Mouse (Mus musculus): ENCODE data around the gene Tfr2. TPM values are rescaled to one million over a fixed set of nuclear protein-coding genes. Genes with fewer than 3 reads are reported as not detected.
"Not testable (repeated sequence)": the region's sequence is repeated elsewhere in the genome, so short reads cannot be mapped to it uniquely, and the experiment has no call there.

The Tfr2 gene
- total RNA-seq, 4 experiments from 2014 or later: not detected

- no peak for DNase-seq (ENCODE audit: low spot score in 2 of 2)
Measured at GRCm38 (mm10) chr5:137583670-137584169, 14.1 kb downstream of the Tfr2 start.

- DNase-seq (ENCODE audit: low spot score in 2 of 2): peak in 1 of 2 experiments; percentile 41
Measured at GRCm38 (mm10) chr5:137584976-137585375, 15.3 kb downstream of the Tfr2 start.

GRCm38 (mm10) chr5:137590507-137590906 is 20.9 kb downstream of the Tfr2 start:
- no peak for DNase-seq (ENCODE audit: low spot score in 2 of 2)

- no peak for DNase-seq (ENCODE audit: low spot score in 2 of 2)
Measured at GRCm38 (mm10) chr5:137595921-137596320, 26.3 kb downstream of the Tfr2 start.

- no peak for DNase-seq (ENCODE audit: low spot score in 2 of 2)
Measured at GRCm38 (mm10) chr5:137596601-137597261, 27.1 kb downstream of the Tfr2 start.

GRCm38 (mm10) chr5:137597625-137598024 is 28.0 kb downstream of the Tfr2 start:
- DNase-seq (ENCODE audit: low spot score in 2 of 2): no peak

- DNase-seq (ENCODE audit: low spot score in 2 of 2): no peak
Measured at GRCm38 (mm10) chr5:137598100-137598826, 28.6 kb downstream of the Tfr2 start.

GRCm38 (mm10) chr5:137599600-137599999 is 30.0 kb downstream of the Tfr2 start:
- no peak for DNase-seq (ENCODE audit: low spot score in 2 of 2)

- DNase-seq (ENCODE audit: low spot score in 2 of 2): no peak
Measured at GRCm38 (mm10) chr5:137600281-137600618, 30.6 kb downstream of the Tfr2 start.

- peak; percentile 91 to 93 for DNase-seq (ENCODE audit: low spot score in 2 of 2)
Measured at GRCm38 (mm10) chr5:137600619-137601364, 31.2 kb downstream of the Tfr2 start, which contains the start of gene Mospd3. Mospd3 (minus strand) TSS chr5:137601058.

GRCm38 (mm10) chr5:137601365-137601729 is 31.7 kb downstream of the Tfr2 start:
- DNase-seq (ENCODE audit: low spot score in 2 of 2): no peak

- no peak for DNase-seq (ENCODE audit: low spot score in 2 of 2)
Measured at GRCm38 (mm10) chr5:137607860-137608653, 38.4 kb downstream of the Tfr2 start.

- DNase-seq (ENCODE audit: low spot score in 2 of 2): no peak
Measured at GRCm38 (mm10) chr5:137608654-137609190, 39.1 kb downstream of the Tfr2 start.

- DNase-seq (ENCODE audit: low spot score in 2 of 2): no peak
Measured at GRCm38 (mm10) chr5:137609292-137609691, 39.7 kb downstream of the Tfr2 start.

GRCm38 (mm10) chr5:137610056-137610455 is 40.4 kb downstream of the Tfr2 start:
- DNase-seq (ENCODE audit: low spot score in 2 of 2): no peak

GRCm38 (mm10) chr5:137610548-137611244 is 41.1 kb downstream of the Tfr2 start:
- DNase-seq (ENCODE audit: low spot score in 2 of 2): peak; percentile 79 to 81

- peak; percentile 52 to 74 for DNase-seq (ENCODE audit: low spot score in 2 of 2)
Measured at GRCm38 (mm10) chr5:137611245-137611602, 41.6 kb downstream of the Tfr2 start.

GRCm38 (mm10) chr5:137613076-137613475 is 43.4 kb downstream of the Tfr2 start:
- no peak for DNase-seq (ENCODE audit: low spot score in 2 of 2)

GRCm38 (mm10) chr5:137613550-137613949 is 43.9 kb downstream of the Tfr2 start, which contains the start of gene Pcolce:
Pcolce (minus strand) TSS chr5:137613784.
- no peak for DNase-seq (ENCODE audit: low spot score in 2 of 2)

- DNase-seq (ENCODE audit: low spot score in 2 of 2): not testable (repeated sequence)
Measured at GRCm38 (mm10) chr5:137614921-137615320, 45.3 kb downstream of the Tfr2 start.
